Mouse (Mus musculus) kidney, embryonic 16.5 days (tissue): Measurements from ENCODE around the gene H3f3b. TPM values are rescaled to one million over a fixed set of nuclear protein-coding genes. Genes with fewer than 3 reads are reported as not detected.

Experiments used
- ATAC-seq: fragments of 200-750 bp; cut with Nextera tagmentation; 2 replicates; pipeline ENCODE4 v1.8.0; 2017; ENCODE audit warnings: moderate TSS enrichment; ENCODE audit not compliant: low FRiP score, low TSS enrichment
- H3K27ac ChIP-seq: fragments of 300-500 bp; sonication (generic); 2 replicates; pipeline ENCODE4 v1.5.1; 2014; ENCODE audit warnings: low read length
- H3K27me3 ChIP-seq: fragments of 300-500 bp; sonication (generic); 2 replicates; pipeline ENCODE4 v1.6.1; 2014; ENCODE audit warnings: low read length, control low read depth, mixed read lengths; ENCODE audit not compliant: insufficient read depth
- H3K36me3 ChIP-seq: fragments of 300-500 bp; sonication (generic); 2 replicates; pipeline ENCODE4 v1.6.1; 2014; ENCODE audit warnings: low read length, control low read depth, mixed read lengths; ENCODE audit not compliant: insufficient read depth
- H3K4me1 ChIP-seq: fragments of 300-500 bp; sonication (generic); 2 replicates; pipeline ENCODE4 v1.6.1; 2014; ENCODE audit warnings: low read length, control low read depth, mixed read lengths; ENCODE audit not compliant: insufficient read depth
- H3K4me2 ChIP-seq: fragments of 300-500 bp; sonication (generic); replicated peaks from 2 replicates; pipeline ENCODE4 v1.6.1; 2014; ENCODE audit warnings: low read depth, low read length
- H3K4me3 ChIP-seq: fragments of 300-500 bp; sonication (generic); 2 replicates; pipeline ENCODE4 v1.5.1; 2014; ENCODE audit warnings: mild to moderate bottlenecking, low read length
- H3K9ac ChIP-seq: fragments of 300-500 bp; sonication (generic); replicated peaks from 2 replicates; pipeline ENCODE4 v1.6.1; 2014; ENCODE audit warnings: low read length
- H3K9me3 ChIP-seq: fragments of 300-500 bp; sonication (generic); 2 replicates; pipeline ENCODE4 v1.6.1; 2016; ENCODE audit warnings: low read length, control low read depth
- whole genome bisulfite sequencing: fragments of 180-500 bp; shearing (Covaris S2); extraction: QIAGEN DNeasy Blood & Tissue Kit; methylation state at CpG from one replicate; pipeline ENCODE4 v1.1.7; 2014; 5-methylcytosine and 5-hydroxymethylcytosine counted together
- polyA plus RNA-seq: library from polyadenylated mRNA; unstranded; fragments of >200 nt; fragmentation: Nextera tagmentation; extraction: Ambion mirVana; gene quantifications from 2 replicates; pipeline ENCODE4 v1.2.1, GENCODE M21; 2015

The H3f3b gene
- polyA plus RNA-seq, 1 experiment from 2014 or later: 1,676 TPM

DNA sequence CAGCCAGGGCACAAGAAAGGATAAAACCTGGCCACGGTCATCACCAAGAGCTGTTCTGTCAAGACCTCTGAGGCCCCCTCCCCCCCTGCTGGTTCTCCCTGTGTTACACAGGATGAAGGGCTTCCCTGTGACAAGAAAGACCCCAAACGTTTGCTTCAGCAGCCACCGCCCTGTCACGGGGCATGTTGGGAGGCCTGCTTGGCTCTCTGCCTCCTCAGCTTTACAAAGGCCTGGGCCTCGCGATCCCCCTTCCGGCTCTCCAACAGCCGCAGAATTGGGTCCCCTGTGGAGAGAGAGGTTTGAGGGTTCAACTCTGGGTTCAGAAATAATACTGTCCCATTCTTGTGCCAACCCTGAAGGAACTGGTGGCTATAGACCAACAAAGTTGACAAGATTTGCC is 34.8 kb upstream of the H3f3b start:
- Histone ChIP-seq H3K9ac (no peak overlapping the region), H3K4me3 (no peak overlapping the region), H3K27me3 (no peaks in the 10 kb centered on the region), H3K4me1 (no peaks in the 10 kb centered on the region), H3K9me3 (no peaks in the 10 kb centered on the region), H3K4me2 (no peak overlapping the region), H3K36me3 (peaks cover 42% of the 10 kb centered on the region), H3K27ac (no peak overlapping the region)
- ATAC-seq: no peak
- WGBS: 70% methylated on average over 8 of the region's 8 CpGs

DNA sequence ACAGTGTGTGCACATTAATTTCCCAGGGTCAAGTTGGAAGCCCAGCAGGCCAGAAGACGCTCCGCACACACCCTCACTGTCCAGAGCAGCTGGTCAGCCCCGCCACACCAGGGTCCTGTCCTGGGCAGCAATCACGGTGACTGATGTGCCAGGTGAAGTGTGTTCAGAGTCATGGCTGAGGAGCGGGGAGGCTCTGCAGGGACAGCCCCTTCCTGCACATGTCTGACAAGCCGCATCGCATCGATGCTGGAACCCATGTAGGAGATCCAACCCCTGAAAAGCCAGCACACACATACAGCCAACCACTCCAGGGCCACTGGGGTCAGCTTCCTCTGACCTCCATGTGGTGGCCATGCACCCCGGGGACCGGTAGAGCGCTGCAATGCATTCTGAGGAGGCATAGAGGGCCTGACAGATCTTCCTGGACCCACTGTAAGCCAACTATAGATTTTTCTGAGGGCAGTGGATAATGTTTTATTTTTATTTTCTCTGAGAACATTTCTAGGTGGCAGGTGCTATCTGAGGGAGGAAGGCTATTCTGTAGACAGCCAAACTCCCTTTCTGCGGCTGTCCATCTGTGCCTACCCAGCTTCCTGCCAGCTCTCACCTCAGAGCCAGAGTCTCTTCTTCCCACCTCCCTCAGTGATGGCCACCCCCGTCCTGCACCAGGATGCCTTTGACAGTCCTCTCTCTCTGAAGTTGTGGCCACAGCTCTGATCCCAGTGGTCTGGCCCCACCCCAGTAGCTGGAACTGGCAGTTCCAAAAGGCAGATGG is 34.1 kb upstream of the H3f3b start:
- Histone ChIP-seq H3K36me3 (peaks cover 49% of the 10 kb centered on the region), H3K27ac (no peak overlapping the region), H3K27me3 (no peaks in the 10 kb centered on the region), H3K9ac (no peak overlapping the region), H3K4me3 (no peak overlapping the region), H3K4me1 (no peaks in the 10 kb centered on the region), H3K9me3 (no peaks in the 10 kb centered on the region), H3K4me2 (no peak overlapping the region)
- ATAC-seq: no peak
- WGBS: 85% methylated on average over 13 of the region's 13 CpGs

DNA sequence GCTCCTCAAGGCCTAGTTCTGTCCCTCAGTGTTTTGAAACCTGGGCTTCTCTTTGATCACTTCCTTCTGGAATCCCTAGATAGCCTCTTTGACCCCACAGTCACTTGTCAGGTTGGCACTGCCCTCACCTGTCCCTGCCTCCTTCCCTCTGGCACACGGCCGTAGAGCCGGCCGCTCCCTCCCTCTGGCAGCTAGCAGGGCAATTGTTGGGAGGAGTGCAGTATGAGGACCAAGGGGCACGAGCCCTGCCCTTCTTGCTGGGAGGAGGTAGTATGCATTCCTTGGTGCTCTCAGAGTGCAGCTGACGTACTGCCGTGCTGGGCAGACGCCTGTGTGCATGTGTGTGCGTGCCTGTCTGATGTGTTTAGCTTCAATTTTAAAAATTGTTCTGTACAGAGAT is 32.8 kb upstream of the H3f3b start:
- H3K36me3 ChIP-seq: peaks cover 61% of the 10 kb centered on the region
- H3K27ac ChIP-seq: no peak overlapping the region
- H3K4me1 ChIP-seq: no peaks in the 10 kb centered on the region
- no peak overlapping the region for H3K4me3 ChIP-seq
- no peak overlapping the region for H3K9ac ChIP-seq
- H3K9me3 ChIP-seq: no peaks in the 10 kb centered on the region
- H3K4me2 ChIP-seq: no peak overlapping the region
- ATAC-seq: no peak
- 80% methylated on average over 9 of the region's 9 CpGs for WGBS
- no peaks in the 10 kb centered on the region for H3K27me3 ChIP-seq

DNA sequence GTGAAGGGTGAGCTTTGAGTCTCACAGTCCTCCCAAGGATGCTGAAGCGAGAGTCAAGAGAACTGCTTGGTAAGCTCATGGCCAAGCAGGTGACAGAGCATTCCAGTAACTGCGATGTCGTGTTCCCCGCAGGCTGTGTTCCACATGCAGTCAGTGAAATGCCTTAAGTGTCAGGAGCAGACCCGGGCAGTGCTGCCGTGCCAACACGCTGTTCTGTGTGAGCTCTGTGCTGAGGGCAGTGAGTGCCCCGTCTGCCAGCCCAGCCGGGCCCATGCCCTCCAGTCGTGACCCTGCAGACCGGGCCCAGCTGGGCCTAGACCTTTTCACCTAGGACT is 31.9 kb upstream of the H3f3b start:
- Histone ChIP-seq H3K9ac (no peak overlapping the region), H3K36me3 (peaks cover 71% of the 10 kb centered on the region), H3K9me3 (no peaks in the 10 kb centered on the region), H3K4me3 (no peak overlapping the region), H3K4me2 (no peak overlapping the region), H3K27ac (no peak overlapping the region), H3K4me1 (no peaks in the 10 kb centered on the region), H3K27me3 (no peaks in the 10 kb centered on the region)
- 92% methylated on average over 11 of the region's 11 CpGs for WGBS
- ATAC-seq: no peak

DNA sequence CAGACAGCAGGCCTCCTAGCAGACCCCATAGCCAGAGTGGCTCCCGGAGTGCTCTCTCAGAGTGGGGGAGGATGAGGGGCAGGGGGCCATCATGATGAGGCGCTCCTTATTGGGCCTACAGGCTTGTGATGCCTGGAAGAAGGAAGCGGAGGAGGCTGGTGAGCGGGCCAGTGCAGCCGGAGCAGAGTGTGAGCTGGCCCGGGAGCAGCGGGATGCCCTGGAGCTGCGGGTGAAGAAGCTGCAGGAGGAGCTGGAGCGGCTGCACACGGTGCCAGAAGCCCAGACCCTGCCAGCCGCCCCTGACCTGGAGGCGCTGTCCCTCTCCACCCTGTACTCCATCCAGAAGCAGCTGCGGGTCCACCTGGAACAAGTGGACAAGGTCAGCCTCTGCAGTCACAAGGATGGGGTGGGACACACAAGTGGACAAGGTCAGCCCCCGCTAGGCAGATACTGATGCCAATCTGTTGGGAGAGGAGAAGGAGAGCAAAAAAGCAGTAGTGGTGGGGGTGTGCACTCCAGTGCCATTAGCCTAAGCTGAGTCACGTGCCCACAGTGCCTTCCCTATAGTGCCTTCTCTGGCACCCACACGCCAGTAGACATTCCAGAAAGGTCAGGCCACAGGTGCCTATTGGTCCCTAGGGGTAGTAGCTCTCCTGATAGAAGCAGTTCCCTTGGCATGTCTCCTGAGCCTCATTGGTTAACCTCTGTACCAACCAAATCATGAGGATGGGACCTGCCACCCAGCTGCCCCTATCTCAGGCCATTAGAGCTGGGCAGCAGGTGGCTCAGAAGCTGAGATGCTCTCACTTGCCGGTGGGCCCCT is 31.3 kb upstream of the H3f3b start:
- Histone ChIP-seq H3K36me3 (peaks cover 76% of the 10 kb centered on the region), H3K27ac (no peak overlapping the region), H3K4me1 (no peaks in the 10 kb centered on the region), H3K4me2 (no peak overlapping the region), H3K9me3 (no peaks in the 10 kb centered on the region), H3K4me3 (no peak overlapping the region), H3K9ac (no peak overlapping the region), H3K27me3 (no peaks in the 10 kb centered on the region)
- WGBS: 87% methylated on average over 16 of the region's 17 CpGs
- 0 out of 2 replicates have a peak, but pooled peaks have one; percentile 17 for ATAC-seq

DNA sequence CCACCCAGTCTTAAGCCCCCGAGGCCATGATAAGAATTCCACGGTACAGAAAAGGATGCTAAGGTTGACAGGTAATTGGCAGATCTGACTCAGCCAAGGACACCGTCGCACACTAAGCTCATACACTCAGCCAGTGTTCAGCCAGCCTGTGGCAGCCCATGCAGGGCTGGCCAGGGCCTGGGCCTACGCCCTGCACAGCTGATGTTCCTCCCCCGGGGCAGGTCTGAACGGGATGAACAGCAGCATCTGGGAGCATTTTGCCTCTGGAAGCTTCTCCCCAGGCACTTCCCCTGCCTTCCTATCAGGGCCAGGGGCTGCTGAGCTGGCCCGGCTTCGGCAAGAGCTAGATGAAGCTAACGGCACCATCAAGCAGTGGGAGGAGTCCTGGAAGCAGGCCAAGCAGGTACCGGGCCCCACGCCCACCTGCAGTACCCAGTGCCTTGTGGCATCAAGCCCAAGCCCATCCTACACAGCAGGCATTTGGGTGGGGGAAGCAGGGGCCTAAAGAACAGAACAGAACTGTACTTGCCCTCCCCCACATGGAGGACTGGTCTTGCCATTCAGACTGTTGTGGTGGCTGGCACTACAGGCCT is 30.4 kb upstream of the H3f3b start:
- ATAC-seq: no peak
- H3K27me3 ChIP-seq: no peaks in the 10 kb centered on the region
- H3K4me1 ChIP-seq: no peaks in the 10 kb centered on the region
- H3K36me3 ChIP-seq: peaks cover 85% of the 10 kb centered on the region
- H3K4me3 ChIP-seq: no peak overlapping the region
- H3K9me3 ChIP-seq: no peaks in the 10 kb centered on the region
- 73% methylated on average over 12 of the region's 12 CpGs for WGBS
- no peak overlapping the region for H3K9ac ChIP-seq
- H3K27ac ChIP-seq: no peak overlapping the region
- H3K4me2 ChIP-seq: no peak overlapping the region

DNA sequence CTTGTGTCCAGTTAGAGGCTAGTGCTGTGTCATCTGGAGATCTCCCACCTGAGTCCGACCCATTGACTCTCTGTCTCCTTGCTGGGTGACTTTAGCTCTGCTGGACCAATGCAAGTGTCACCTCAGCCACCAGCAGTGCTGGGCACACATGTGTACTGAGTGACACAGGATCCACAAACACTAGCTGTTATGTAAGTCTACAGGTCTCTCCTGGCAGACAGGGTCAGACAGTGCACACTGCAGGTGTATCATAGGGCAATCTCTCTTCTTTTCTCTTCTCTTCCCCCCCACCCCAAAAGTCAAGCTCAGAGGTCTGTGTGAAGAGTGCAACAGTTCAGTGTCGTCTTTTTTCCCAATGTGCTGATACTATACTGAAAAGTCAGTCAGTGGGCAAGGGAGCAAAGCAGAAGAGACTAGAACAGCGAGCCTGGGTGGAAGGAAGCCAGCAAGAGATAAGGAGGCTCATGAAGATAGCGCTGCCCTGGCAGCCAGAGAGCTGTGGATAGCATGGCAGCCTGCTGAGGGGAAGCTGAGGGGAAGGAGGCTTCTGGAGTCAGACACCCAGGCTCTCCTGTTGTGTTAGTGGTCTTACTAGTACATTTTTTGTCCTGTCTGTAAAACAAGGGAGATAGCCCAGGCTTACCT is 29.6 kb upstream of the H3f3b start:
- 88% methylated on average over 4 of the region's 4 CpGs for WGBS
- Histone ChIP-seq H3K4me3 (no peak overlapping the region), H3K27ac (no peak overlapping the region), H3K36me3 (peaks cover 93% of the 10 kb centered on the region), H3K27me3 (no peaks in the 10 kb centered on the region), H3K4me2 (no peak overlapping the region), H3K9ac (no peak overlapping the region), H3K9me3 (no peaks in the 10 kb centered on the region), H3K4me1 (no peaks in the 10 kb centered on the region)
- no peak for ATAC-seq

DNA sequence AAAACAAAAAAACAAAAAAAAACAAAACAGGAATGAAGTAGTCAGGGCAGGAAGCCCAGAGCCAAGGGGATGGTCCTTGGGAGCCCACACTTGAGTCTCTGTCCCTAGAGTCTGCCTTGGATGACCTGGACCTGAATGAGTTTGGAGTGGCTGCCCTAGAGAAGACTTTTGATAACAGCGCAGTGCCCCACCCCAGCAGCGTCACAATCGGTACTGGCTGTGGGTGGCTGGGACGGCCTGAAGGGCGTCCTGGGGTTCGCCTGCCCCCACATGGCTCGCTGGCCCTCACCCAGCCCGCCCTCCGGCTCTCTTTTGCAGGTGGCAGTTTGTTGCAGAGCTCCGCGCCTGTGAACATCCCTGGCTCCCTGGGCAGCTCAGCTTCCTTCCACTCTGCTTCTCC is 28.1 kb upstream of the H3f3b start:
- no peaks in the 10 kb centered on the region for H3K9me3 ChIP-seq
- H3K4me2 ChIP-seq: no peak overlapping the region
- ATAC-seq: no peak
- WGBS: 94% methylated on average over 11 of the region's 11 CpGs
- H3K4me3 ChIP-seq: no peak overlapping the region
- no peak overlapping the region for H3K9ac ChIP-seq
- no peak overlapping the region for H3K27ac ChIP-seq
- H3K36me3 ChIP-seq: peaks cover 92% of the 10 kb centered on the region
- no peaks in the 10 kb centered on the region for H3K27me3 ChIP-seq
- H3K4me1 ChIP-seq: no peaks in the 10 kb centered on the region

DNA sequence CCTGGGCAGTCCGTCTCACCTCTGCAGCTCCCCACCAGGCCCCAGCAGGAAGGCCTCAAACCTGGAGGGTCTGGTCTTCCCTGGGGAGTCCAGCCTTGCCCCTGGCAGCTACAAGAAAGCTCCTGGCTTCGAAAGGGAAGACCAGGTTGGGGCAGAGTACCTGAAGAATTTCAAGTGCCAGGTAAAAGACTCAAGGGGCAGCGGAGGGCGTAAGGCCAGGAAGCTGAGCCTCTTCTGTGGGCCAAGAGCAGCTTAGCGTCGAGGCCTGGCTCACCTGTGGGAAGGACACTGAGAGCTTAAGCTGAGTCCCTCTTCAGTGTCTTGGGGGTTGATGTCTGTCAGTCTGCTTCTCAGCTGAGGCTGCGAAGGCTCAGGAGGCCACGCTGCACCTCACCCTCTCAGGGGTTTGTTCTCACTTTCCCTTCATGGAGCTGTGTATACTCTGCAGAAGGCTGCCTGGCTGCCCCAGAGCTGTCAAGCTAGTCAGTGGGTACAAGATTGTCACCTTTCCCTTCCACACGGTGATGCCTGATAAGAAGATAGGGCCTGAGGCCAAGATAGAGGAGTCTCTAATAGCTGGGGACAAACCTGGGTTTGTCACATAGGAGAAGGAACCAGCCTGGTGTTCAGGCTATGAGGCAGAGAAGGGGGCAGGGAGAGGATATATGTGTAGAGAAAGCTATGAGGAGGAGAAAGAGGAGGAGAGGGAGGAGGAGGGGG is 25.9 kb upstream of the H3f3b start:
- 98% methylated on average over 9 of the region's 9 CpGs for WGBS
- Histone ChIP-seq H3K9ac (no peak overlapping the region), H3K4me1 (no peaks in the 10 kb centered on the region), H3K27me3 (no peaks in the 10 kb centered on the region), H3K36me3 (peaks cover 92% of the 10 kb centered on the region), H3K4me3 (no peak overlapping the region), H3K4me2 (no peak overlapping the region), H3K27ac (no peak overlapping the region), H3K9me3 (no peaks in the 10 kb centered on the region; the same call in 1 of the 2 replicates)
- ATAC-seq: no peak
